Mouse (Mus musculus): ENCODE data around the gene F11r. TPM values are rescaled to one million over a fixed set of nuclear protein-coding genes. Genes with fewer than 3 reads are reported as not detected.

The F11r gene
- polyA plus RNA-seq, 1 experiment = 21.5 TPM

DNA sequence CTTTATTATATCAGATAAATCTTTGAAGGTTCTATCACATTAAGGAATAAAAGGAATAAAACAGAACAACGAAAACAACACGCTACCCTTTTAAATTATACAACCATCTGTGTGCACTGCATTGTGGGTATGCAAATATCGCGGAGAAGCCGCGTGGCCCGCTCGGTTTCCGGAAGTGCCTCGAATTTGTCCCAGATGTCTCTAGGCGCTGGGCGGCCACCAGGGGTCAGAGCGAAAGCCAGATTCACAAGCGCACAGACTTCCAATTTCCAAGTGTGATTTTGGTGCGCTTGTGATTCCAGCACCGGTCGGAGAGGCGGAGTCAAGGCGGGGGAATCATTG lies 65.9 kb downstream of the F11r start, which contains the start of gene Alyref2:
Gene Alyref2, plus strand, starts transcription at position 229 of the 342 bp plus-strand sequence.
- under 1% methylated on average over 19 of the region's 19 CpGs for WGBS
- TF ChIP-seq CTCF (IDR thresholded peaks at IDR 0.05; ENCODE audit: control insufficient read depth, insufficient read depth, low read length) (peak; percentile 83), POLR2A (IDR thresholded peaks at IDR 0.05; ENCODE audit: borderline replicate concordance, control insufficient read depth, low read depth, low read length) (no peak)
- Histone ChIP-seq H3K4me1 (ENCODE audit: control insufficient read depth, insufficient read depth, low read length) (peaks cover 3% of the 10 kb centered on the region; the same call in 1 of the 2 replicates), H3K4me3 (replicated peaks; ENCODE audit: control insufficient read depth, low read depth, low read length) (peak within 1 kb of the TSS; percentile 73), H3K27ac (ENCODE audit: control insufficient read depth, insufficient read depth, low read depth, low read length, poor library complexity) (peak within 1 kb of the TSS; percentile 97)

DNA sequence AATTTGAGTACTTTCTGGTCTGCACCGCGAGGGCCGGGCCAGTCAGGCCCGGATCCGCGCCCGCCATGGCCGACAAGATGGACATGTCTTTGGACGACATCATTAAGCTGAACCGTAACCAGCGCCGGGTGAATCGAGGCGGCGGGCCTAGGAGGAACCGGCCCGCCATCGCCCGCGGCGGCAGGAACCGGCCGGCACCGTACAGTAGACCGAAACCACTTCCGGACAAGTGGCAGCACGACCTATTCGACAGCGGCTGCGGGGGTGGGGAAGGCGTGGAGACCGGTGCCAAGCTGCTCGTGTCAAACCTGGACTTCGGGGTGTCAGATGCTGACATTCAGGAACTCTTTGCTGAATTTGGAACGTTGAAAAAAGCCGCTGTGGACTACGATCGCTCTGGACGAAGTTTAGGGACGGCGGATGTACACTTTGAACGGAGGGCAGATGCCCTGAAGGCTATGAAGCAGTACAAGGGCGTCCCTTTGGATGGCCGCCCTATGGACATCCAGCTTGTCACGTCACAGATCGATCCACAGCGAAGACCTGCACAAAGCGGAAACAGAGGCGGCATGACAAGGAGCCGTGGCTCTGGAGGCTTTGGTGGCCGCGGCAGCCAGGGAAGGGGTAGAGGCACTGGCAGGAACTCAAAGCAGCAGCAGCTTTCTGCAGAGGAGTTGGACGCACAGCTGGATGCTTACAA lies 66.4 kb downstream of the F11r start:
- WGBS = under 1% methylated on average over 53 of the region's 53 CpGs
- TF ChIP-seq POLR2A (IDR thresholded peaks at IDR 0.05; ENCODE audit: borderline replicate concordance, control insufficient read depth, low read depth, low read length) = peak; percentile 71; the same call in 1 of the 2 replicates
- no peak for TF ChIP-seq CTCF (IDR thresholded peaks at IDR 0.05; ENCODE audit: control insufficient read depth, insufficient read depth, low read length)
- H3K27ac ChIP-seq (ENCODE audit: control insufficient read depth, insufficient read depth, low read depth, low read length, poor library complexity) = peak overlapping the region; percentile 97
- H3K4me3 ChIP-seq (replicated peaks; ENCODE audit: control insufficient read depth, low read depth, low read length) = peak overlapping the region; percentile 73
- peaks cover 3% of the 10 kb centered on the region; the same call in 1 of the 2 replicates for H3K4me1 ChIP-seq (ENCODE audit: control insufficient read depth, insufficient read depth, low read length)

- H3K4me1 ChIP-seq (ENCODE audit: control insufficient read depth, insufficient read depth, low read length) = peaks cover 3% of the 10 kb centered on the region; the same call in 1 of the 2 replicates
- TF ChIP-seq CTCF (IDR thresholded peaks at IDR 0.05; ENCODE audit: control insufficient read depth, insufficient read depth, low read length) (no peak), POLR2A (IDR thresholded peaks at IDR 0.05; ENCODE audit: borderline replicate concordance, control insufficient read depth, low read depth, low read length) (no peak)
- 47% methylated on average over 4 of the region's 4 CpGs for WGBS
- H3K27ac ChIP-seq (ENCODE audit: control insufficient read depth, insufficient read depth, low read depth, low read length, poor library complexity) = no peak overlapping the region
- no peak overlapping the region for H3K4me3 ChIP-seq (replicated peaks; ENCODE audit: control insufficient read depth, low read depth, low read length)
Observed at GRCm38 (mm10) chr1:171504586-171504985, 67.3 kb downstream of the F11r start.

GRCm38 (mm10) chr1:171513234-171513633 lies 75.9 kb downstream of the F11r start:
- Histone ChIP-seq H3K27ac (ENCODE audit: control insufficient read depth, insufficient read depth, low read depth, low read length, poor library complexity) (no peak overlapping the region), H3K4me1 (ENCODE audit: control insufficient read depth, insufficient read depth, low read length) (no peaks in the 10 kb centered on the region), H3K4me3 (replicated peaks; ENCODE audit: control insufficient read depth, low read depth, low read length) (no peak overlapping the region)
- TF ChIP-seq CTCF (IDR thresholded peaks at IDR 0.05; ENCODE audit: control insufficient read depth, insufficient read depth, low read length) = 0 out of 2 replicates have a peak, but pooled peaks have one; percentile 23
- no peak for TF ChIP-seq POLR2A (IDR thresholded peaks at IDR 0.05; ENCODE audit: borderline replicate concordance, control insufficient read depth, low read depth, low read length)
- 85% methylated on average over 2 of the region's 2 CpGs for WGBS

DNA sequence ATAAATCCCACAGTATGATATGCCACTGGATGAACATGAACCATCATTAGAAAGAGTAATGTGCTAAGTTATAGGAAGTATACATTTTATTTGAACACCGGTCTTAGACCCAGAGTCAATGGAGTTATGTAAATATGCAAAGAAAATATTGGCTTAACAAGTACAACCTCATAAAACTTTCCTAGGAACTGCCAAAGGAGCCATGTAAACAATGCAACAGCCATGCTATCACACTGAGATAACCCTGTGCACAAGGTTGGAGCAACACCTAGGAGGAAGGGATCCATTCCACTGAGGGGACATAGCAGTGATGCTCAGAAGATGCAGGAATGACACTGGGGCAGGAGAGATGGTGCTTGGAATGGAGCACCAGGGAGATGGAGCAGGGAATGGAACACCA lies 76.4 kb downstream of the F11r start:
- no peak overlapping the region for H3K4me3 ChIP-seq (replicated peaks; ENCODE audit: control insufficient read depth, low read depth, low read length)
- no peak for TF ChIP-seq CTCF (IDR thresholded peaks at IDR 0.05; ENCODE audit: control insufficient read depth, insufficient read depth, low read length)
- TF ChIP-seq POLR2A (IDR thresholded peaks at IDR 0.05; ENCODE audit: borderline replicate concordance, control insufficient read depth, low read depth, low read length) = no peak
- no peak overlapping the region for H3K27ac ChIP-seq (ENCODE audit: control insufficient read depth, insufficient read depth, low read depth, low read length, poor library complexity)

More for the DNA sequence above, 76.4 kb downstream of the F11r start:
- WGBS = 90% methylated on average over 1 of the region's 1 CpGs
- no peaks in the 10 kb centered on the region for H3K4me1 ChIP-seq (ENCODE audit: control insufficient read depth, insufficient read depth, low read length)

Other genes with a start within 250 kb of the F11r start
- gene Pcp4l1, start 241.3 kb upstream of the F11r start, polyA plus RNA-seq (2011; ENCODE audit: insufficient read depth, insufficient read length, low replicate concordance, missing spikeins) = 4.3 and 5.1 TPM in 2 replicates
- 0.80 and 1.0 TPM in 2 replicates for gene Nr1i3, start 223.6 kb upstream of the F11r start, polyA plus RNA-seq (2011; ENCODE audit: insufficient read depth, insufficient read length, low replicate concordance, missing spikeins)
- 10.8 and 20.1 TPM in 2 replicates for gene Tomm40l, start 215.0 kb upstream of the F11r start, polyA plus RNA-seq (2011; ENCODE audit: insufficient read depth, insufficient read length, low replicate concordance, missing spikeins)
- gene Apoa2, start 212.5 kb upstream of the F11r start, polyA plus RNA-seq (2011; ENCODE audit: insufficient read depth, insufficient read length, low replicate concordance, missing spikeins) = 66.3 and 203 TPM in 2 replicates
- gene Fcer1g, start 203.2 kb upstream of the F11r start, polyA plus RNA-seq (2011; ENCODE audit: insufficient read depth, insufficient read length, low replicate concordance, missing spikeins) = 102 and 317 TPM in 2 replicates
- 0.25 TPM in 1 of 2 replicates, not detected in the other for gene Adamts4, start 187.1 kb upstream of the F11r start, polyA plus RNA-seq (2011; ENCODE audit: insufficient read depth, insufficient read length, low replicate concordance, missing spikeins)
- gene Ndufs2, start 186.1 kb upstream of the F11r start, polyA plus RNA-seq (2011; ENCODE audit: insufficient read depth, insufficient read length, low replicate concordance, missing spikeins) = 109 and 134 TPM in 2 replicates
- gene B4galt3, start 167.2 kb upstream of the F11r start, polyA plus RNA-seq (2011; ENCODE audit: insufficient read depth, insufficient read length, low replicate concordance, missing spikeins) = 29.8 and 67.5 TPM in 2 replicates
- 197 and 282 TPM in 2 replicates for gene Ppox, start 156.3 kb upstream of the F11r start, polyA plus RNA-seq (2011; ENCODE audit: insufficient read depth, insufficient read length, low replicate concordance, missing spikeins)
- 39.1 and 60.0 TPM in 2 replicates for gene Usp21, start 149.5 kb upstream of the F11r start, polyA plus RNA-seq (2011; ENCODE audit: insufficient read depth, insufficient read length, low replicate concordance, missing spikeins)
- gene Ufc1, start 142.5 kb upstream of the F11r start, polyA plus RNA-seq (2011; ENCODE audit: insufficient read depth, insufficient read length, low replicate concordance, missing spikeins) = 34.0 and 84.2 TPM in 2 replicates
- 31.6 and 49.7 TPM in 2 replicates for gene Dedd, start 108.4 kb upstream of the F11r start, polyA plus RNA-seq (2011; ENCODE audit: insufficient read depth, insufficient read length, low replicate concordance, missing spikeins)
- gene Nit1, start 91.9 kb upstream of the F11r start, polyA plus RNA-seq (2011; ENCODE audit: insufficient read depth, insufficient read length, low replicate concordance, missing spikeins) = 16.0 and 18.8 TPM in 2 replicates
- gene Pfdn2, start 91.9 kb upstream of the F11r start, polyA plus RNA-seq (2011; ENCODE audit: insufficient read depth, insufficient read length, low replicate concordance, missing spikeins) = 73.2 and 94.4 TPM in 2 replicates
- 1.3 TPM in 1 of 2 replicates, not detected in the other for gene Klhdc9, start 76.7 kb upstream of the F11r start, polyA plus RNA-seq (2011; ENCODE audit: insufficient read depth, insufficient read length, low replicate concordance, missing spikeins)
- gene Nectin4, start 67.4 kb upstream of the F11r start, polyA plus RNA-seq (2011; ENCODE audit: insufficient read depth, insufficient read length, low replicate concordance, missing spikeins) = 0.27 and 1.1 TPM in 2 replicates
- gene Arhgap30, start 48.6 kb upstream of the F11r start, polyA plus RNA-seq (2011; ENCODE audit: insufficient read depth, insufficient read length, low replicate concordance, missing spikeins) = 36.8 and 72.9 TPM in 2 replicates
- gene Usf1, start 26.2 kb upstream of the F11r start, polyA plus RNA-seq (2011; ENCODE audit: insufficient read depth, insufficient read length, low replicate concordance, missing spikeins) = 48.6 and 92.2 TPM in 2 replicates
- gene Tstd1, start 18.7 kb upstream of the F11r start, polyA plus RNA-seq (2011; ENCODE audit: insufficient read depth, insufficient read length, low replicate concordance, missing spikeins) = 8.7 and 19.3 TPM in 2 replicates
- 4.5 and 8.7 TPM in 2 replicates for gene Alyref2, start 65.9 kb downstream of the F11r start, polyA plus RNA-seq (2011; ENCODE audit: insufficient read depth, insufficient read length, low replicate concordance, missing spikeins)
- gene Itln1, start 97.8 kb downstream of the F11r start, polyA plus RNA-seq (2011; ENCODE audit: insufficient read depth, insufficient read length, low replicate concordance, missing spikeins) = not detected in 2 replicates
- gene Cd244a, start 121.7 kb downstream of the F11r start, polyA plus RNA-seq (2011; ENCODE audit: insufficient read depth, insufficient read length, low replicate concordance, missing spikeins) = 1.9 and 4.0 TPM in 2 replicates
- gene Ly9, start 169.9 kb downstream of the F11r start, polyA plus RNA-seq (2011; ENCODE audit: insufficient read depth, insufficient read length, low replicate concordance, missing spikeins) = 12.8 and 23.7 TPM in 2 replicates
- gene Slamf7, start 215.5 kb downstream of the F11r start, polyA plus RNA-seq (2011; ENCODE audit: insufficient read depth, insufficient read length, low replicate concordance, missing spikeins) = 3.1 and 4.7 TPM in 2 replicates
- 7.2 and 15.0 TPM in 2 replicates for gene Cd48, start 244.5 kb downstream of the F11r start, polyA plus RNA-seq (2011; ENCODE audit: insufficient read depth, insufficient read length, low replicate concordance, missing spikeins)